Mouse (Mus musculus) hindbrain, embryonic 10.5 days (tissue): ENCODE data around the gene Cdcp2. TPM values are rescaled to one million over a fixed set of nuclear protein-coding genes. Genes with fewer than 3 reads are reported as not detected.

Experiments
- DNase-seq: peaks from one replicate; pipeline ENCODE4 v3.0.0-alpha.2; 2017; ENCODE audit warnings: low spot score
- H3K27ac ChIP-seq: fragments of 300-500 bp; sonication (generic); 2 replicates; pipeline ENCODE4 v1.5.1; 2016; ENCODE audit warnings: mild to moderate bottlenecking, moderate library complexity
- H3K27me3 ChIP-seq: fragments of 300-500 bp; sonication (generic); 2 replicates; pipeline ENCODE4 v1.6.1; 2016; ENCODE audit warnings: mild to moderate bottlenecking; ENCODE audit not compliant: poor library complexity, insufficient read depth, severe bottlenecking
- H3K36me3 ChIP-seq: fragments of 300-500 bp; sonication (generic); 2 replicates; pipeline ENCODE4 v1.6.1; 2016; ENCODE audit warnings: mild to moderate bottlenecking, moderate library complexity
- H3K4me1 ChIP-seq: fragments of 300-500 bp; sonication (generic); replicated peaks from 2 replicates; pipeline ENCODE4 v1.6.1; 2016; ENCODE audit warnings: mild to moderate bottlenecking
- H3K4me3 ChIP-seq: fragments of 300-500 bp; sonication (generic); 2 replicates; pipeline ENCODE4 v1.5.1; 2016; ENCODE audit warnings: mild to moderate bottlenecking, moderate library complexity
- H3K9me3 ChIP-seq: fragments of 300-500 bp; sonication (generic); 2 replicates; pipeline ENCODE4 v1.6.1; 2016; ENCODE audit warnings: mild to moderate bottlenecking, moderate library complexity
- WGBS: fragments of 180-500 bp; shearing (Covaris S2); methylation state at CpG from one replicate; pipeline ENCODE4 v1.1.7; 2016; 5-methylcytosine and 5-hydroxymethylcytosine counted together
- polyA plus RNA-seq: library from polyadenylated mRNA; unstranded; fragments of >200 nt; fragmentation: Nextera tagmentation; extraction: Ambion mirVana; gene quantifications from 2 replicates; pipeline ENCODE4 v1.2.1, GENCODE M21; 2016

The Cdcp2 gene
- polyA plus RNA-seq, 1 experiment from 2014 or later, result 0.30 TPM

GRCm38 (mm10) chr4:107067151-107067840 is 29.4 kb upstream of the Cdcp2 start:
- Histone ChIP-seq H3K4me1 (peaks cover 30% of the 10 kb centered on the region), H3K4me3 (peak overlapping the region; percentile 90), H3K27me3 (peaks cover 16% of the 10 kb centered on the region; the same call in 1 of the 2 replicates), H3K9me3 (no peaks in the 10 kb centered on the region), H3K36me3 (peaks cover 24% of the 10 kb centered on the region), H3K27ac (peak overlapping the region; percentile 92)
- DNase-seq, result no peak
- WGBS, result 3% methylated on average over 33 of the region's 33 CpGs

GRCm38 (mm10) chr4:107072343-107072742 is 24.3 kb upstream of the Cdcp2 start:
- WGBS, result 79% methylated on average over 9 of the region's 9 CpGs
- no peaks in the 10 kb centered on the region for H3K36me3 ChIP-seq

GRCm38 (mm10) chr4:107075456-107075855 is 21.2 kb upstream of the Cdcp2 start:
- Histone ChIP-seq H3K9me3 (no peaks in the 10 kb centered on the region), H3K4me1 (0 out of 2 replicates have a peak, but pooled peaks cover 8% of the 10 kb centered on the region), H3K27me3 (no peaks in the 10 kb centered on the region), H3K36me3 (no peaks in the 10 kb centered on the region), H3K27ac (0 out of 2 replicates have a peak overlapping the region, but pooled peaks have one; percentile 40), H3K4me3 (no peak overlapping the region)
- WGBS, result 68% methylated on average over 5 of the region's 5 CpGs
- DNase-seq, result no peak

More at GRCm38 (mm10) chr4:107072343-107072742, 24.3 kb upstream of the Cdcp2 start:
- Histone ChIP-seq H3K27me3 (peaks cover 16% of the 10 kb centered on the region; the same call in 1 of the 2 replicates), H3K4me1 (peaks cover 21% of the 10 kb centered on the region), H3K27ac (no peak overlapping the region), H3K9me3 (no peaks in the 10 kb centered on the region), H3K4me3 (no peak overlapping the region)
- DNase-seq, result no peak

- H3K27ac ChIP-seq, result 0 out of 2 replicates have a peak overlapping the region, but pooled peaks have one; percentile 30
- no peak overlapping the region for H3K4me3 ChIP-seq
- DNase-seq, result no peak
- H3K27me3 ChIP-seq, result no peaks in the 10 kb centered on the region
- peaks cover 29% of the 10 kb centered on the region for H3K4me1 ChIP-seq
- 0 out of 2 replicates have a peak, but pooled peaks cover 3% of the 10 kb centered on the region for H3K36me3 ChIP-seq
- WGBS, result 90% methylated on average over 4 of the region's 4 CpGs
- H3K9me3 ChIP-seq, result no peaks in the 10 kb centered on the region
These were observed 17.8 kb upstream of the Cdcp2 start for GRCm38 (mm10) chr4:107078894-107079293.

- Histone ChIP-seq H3K9me3 (no peaks in the 10 kb centered on the region), H3K4me3 (no peak overlapping the region), H3K4me1 (peaks cover 37% of the 10 kb centered on the region), H3K27ac (no peak overlapping the region), H3K36me3 (0 out of 2 replicates have a peak, but pooled peaks cover 5% of the 10 kb centered on the region), H3K27me3 (no peaks in the 10 kb centered on the region)
- DNase-seq, result no peak
These were observed 17.0 kb upstream of the Cdcp2 start for GRCm38 (mm10) chr4:107079716-107080115.

- Histone ChIP-seq H3K27ac (peak overlapping the region; percentile 64; the same call in 1 of the 2 replicates), H3K36me3 (0 out of 2 replicates have a peak, but pooled peaks cover 5% of the 10 kb centered on the region), H3K27me3 (no peaks in the 10 kb centered on the region), H3K4me1 (peaks cover 53% of the 10 kb centered on the region), H3K9me3 (no peaks in the 10 kb centered on the region), H3K4me3 (no peak overlapping the region)
- 92% methylated on average over 3 of the region's 3 CpGs for WGBS
- DNase-seq, result no peak
These were observed 14.5 kb upstream of the Cdcp2 start for GRCm38 (mm10) chr4:107082185-107082584.

GRCm38 (mm10) chr4:107083126-107083525 is 13.6 kb upstream of the Cdcp2 start:
- Histone ChIP-seq H3K27ac (peak overlapping the region; percentile 95), H3K4me1 (peaks cover 55% of the 10 kb centered on the region)
- WGBS, result 86% methylated on average over 4 of the region's 4 CpGs

GRCm38 (mm10) chr4:107084343-107084742 is 12.3 kb upstream of the Cdcp2 start:
- no peaks in the 10 kb centered on the region for H3K9me3 ChIP-seq
- no peak for DNase-seq
- H3K4me3 ChIP-seq, result peak overlapping the region; percentile 18
- H3K36me3 ChIP-seq, result 0 out of 2 replicates have a peak, but pooled peaks cover 5% of the 10 kb centered on the region
- peaks cover 56% of the 10 kb centered on the region for H3K4me1 ChIP-seq
- no peaks in the 10 kb centered on the region for H3K27me3 ChIP-seq
- WGBS, result 24% methylated on average over 1 of the region's 1 CpGs
- H3K27ac ChIP-seq, result peak overlapping the region; percentile 95

More at GRCm38 (mm10) chr4:107083126-107083525, 13.6 kb upstream of the Cdcp2 start:
- no peak for DNase-seq
- Histone ChIP-seq H3K4me3 (no peak overlapping the region), H3K36me3 (0 out of 2 replicates have a peak, but pooled peaks cover 5% of the 10 kb centered on the region), H3K9me3 (no peaks in the 10 kb centered on the region), H3K27me3 (no peaks in the 10 kb centered on the region)

- H3K27ac ChIP-seq, result peak overlapping the region; percentile 95
- peaks cover 56% of the 10 kb centered on the region for H3K4me1 ChIP-seq
- 0 out of 2 replicates have a peak, but pooled peaks cover 5% of the 10 kb centered on the region for H3K36me3 ChIP-seq
- 7% methylated on average over 6 of the region's 6 CpGs for WGBS
- peak overlapping the region; percentile 18 for H3K4me3 ChIP-seq
- peak; percentile 89 for DNase-seq
- H3K27me3 ChIP-seq, result no peaks in the 10 kb centered on the region
- H3K9me3 ChIP-seq, result no peaks in the 10 kb centered on the region
These were observed 11.8 kb upstream of the Cdcp2 start for GRCm38 (mm10) chr4:107084858-107085257.

- no peaks in the 10 kb centered on the region for H3K27me3 ChIP-seq
- no peak for DNase-seq
- no peaks in the 10 kb centered on the region for H3K9me3 ChIP-seq
- no peaks in the 10 kb centered on the region for H3K36me3 ChIP-seq
- peaks cover 62% of the 10 kb centered on the region for H3K4me1 ChIP-seq
- no peak overlapping the region for H3K4me3 ChIP-seq
- WGBS, result 83% methylated on average over 14 of the region's 14 CpGs
- H3K27ac ChIP-seq, result peak overlapping the region; percentile 66
These were observed 5.0 kb upstream of the Cdcp2 start for GRCm38 (mm10) chr4:107091696-107092095.

- Histone ChIP-seq H3K4me1 (peaks cover 82% of the 10 kb centered on the region), H3K27me3 (no peaks in the 10 kb centered on the region), H3K27ac (peak overlapping the region; percentile 31), H3K36me3 (no peaks in the 10 kb centered on the region), H3K4me3 (no peak overlapping the region), H3K9me3 (no peaks in the 10 kb centered on the region)
- WGBS, result 81% methylated on average over 16 of the region's 16 CpGs
- peak; percentile 41 for DNase-seq
These were observed 2.1 kb upstream of the Cdcp2 start for GRCm38 (mm10) chr4:107094484-107095187.

GRCm38 (mm10) chr4:107096043-107096442 is 648 bp upstream of the Cdcp2 start:
- Histone ChIP-seq H3K27me3 (no peaks in the 10 kb centered on the region), H3K4me3 (no peak overlapping the region), H3K27ac (peak overlapping the region; percentile 78), H3K9me3 (no peaks in the 10 kb centered on the region), H3K36me3 (no peaks in the 10 kb centered on the region), H3K4me1 (peaks cover 79% of the 10 kb centered on the region)
- DNase-seq, result peak; percentile 28
- WGBS, result 33% methylated on average over 6 of the region's 6 CpGs

GRCm38 (mm10) chr4:107097871-107098270 is 1.2 kb downstream of the Cdcp2 start:
- 60% methylated on average over 15 of the region's 15 CpGs for WGBS
- Histone ChIP-seq H3K27ac (peak overlapping the region; percentile 78), H3K4me3 (no peak overlapping the region), H3K9me3 (no peaks in the 10 kb centered on the region), H3K36me3 (no peaks in the 10 kb centered on the region), H3K4me1 (peaks cover 72% of the 10 kb centered on the region), H3K27me3 (no peaks in the 10 kb centered on the region)
- DNase-seq, result no peak
